Mouse (Mus musculus) monocyte, adult 2 months (primary cell): ENCODE measurements around the gene Nras.

ENCODE experiments used
- DNase-seq, 2 experiments: peaks; one replicate each; pipeline ENCODE4 v3.0.0; 2022; ENCODE audit warnings: low spot score in 2 of 2, low read depth in 1 of 2

Nras gene

DNA sequence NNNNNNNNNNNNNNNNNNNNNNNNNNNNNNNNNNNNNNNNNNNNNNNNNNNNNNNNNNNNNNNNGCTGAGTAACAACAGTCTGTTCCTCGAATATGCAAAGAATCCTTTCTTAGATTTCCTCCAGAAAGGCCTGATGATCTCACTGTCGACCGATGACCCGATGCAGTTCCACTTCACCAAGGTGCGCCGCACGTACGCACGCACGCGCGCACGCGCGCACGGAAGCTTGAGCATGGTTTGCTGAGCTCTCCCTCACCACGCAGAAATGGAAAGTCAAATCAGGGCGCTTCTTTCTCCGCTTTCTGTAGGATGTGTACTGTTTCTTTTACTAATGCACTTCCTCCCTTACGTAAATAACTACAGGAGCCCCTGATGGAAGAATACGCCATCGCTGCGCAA, 40.6 kb downstream of the Nras start:
- DNase-seq: no peak

DNA sequence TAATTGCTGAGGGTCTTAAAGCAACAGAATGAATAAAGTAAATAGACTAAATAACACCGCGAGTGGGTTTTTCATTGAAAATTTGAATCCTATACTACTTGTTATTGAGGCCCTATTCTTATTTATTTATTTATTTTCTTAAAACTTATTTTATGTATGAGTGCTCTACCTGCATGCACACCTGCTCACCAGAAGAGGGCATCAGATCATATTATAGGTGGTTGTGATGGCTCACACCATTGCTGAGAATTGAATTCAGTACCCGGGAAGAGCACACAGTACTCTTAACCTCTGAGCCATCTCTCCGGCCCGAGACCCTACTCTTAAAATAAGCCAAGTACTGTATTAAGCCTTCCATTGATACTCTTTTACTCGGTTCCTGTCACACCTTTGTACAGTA, 41.6 kb downstream of the Nras start:
- DNase-seq: no peak

DNA sequence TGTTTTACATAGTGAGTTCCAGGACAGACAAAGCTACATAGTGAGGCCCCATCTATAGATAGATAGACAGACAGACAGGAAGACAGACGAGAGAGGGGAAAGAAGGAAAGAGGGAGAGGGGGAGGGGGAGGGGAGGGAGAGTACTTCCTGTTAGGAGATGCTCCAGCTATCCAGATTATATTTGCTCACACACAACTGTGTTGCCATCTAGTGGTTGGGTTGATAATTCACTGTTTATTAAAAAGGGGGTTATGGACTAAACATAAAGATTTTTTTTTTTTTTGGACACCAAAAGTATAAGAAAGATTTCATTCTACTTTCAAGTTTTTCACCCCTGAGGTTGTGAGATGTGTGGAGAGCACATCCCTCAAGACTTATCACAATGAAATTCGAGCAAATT, 42.6 kb downstream of the Nras start:
- no peak for DNase-seq

DNA sequence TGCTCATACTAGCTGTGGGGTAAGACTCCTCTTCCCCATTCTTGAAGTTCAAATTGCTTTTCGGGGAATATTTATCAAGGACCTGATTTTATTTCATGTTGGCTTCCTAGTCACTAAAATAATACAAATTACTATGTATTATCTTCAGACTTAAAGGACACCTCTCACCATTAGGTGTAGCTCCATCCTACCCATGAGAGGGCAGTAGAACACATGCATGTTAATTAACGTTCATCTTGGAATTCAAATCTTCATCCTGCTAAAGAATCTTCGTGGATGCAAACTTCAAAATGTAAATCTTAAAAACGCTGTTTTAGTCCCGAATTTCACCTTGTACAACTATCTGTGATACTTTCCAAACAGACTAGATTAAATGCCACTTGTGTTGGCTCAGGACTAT, 43.1 kb downstream of the Nras start:
- DNase-seq: no peak

DNA sequence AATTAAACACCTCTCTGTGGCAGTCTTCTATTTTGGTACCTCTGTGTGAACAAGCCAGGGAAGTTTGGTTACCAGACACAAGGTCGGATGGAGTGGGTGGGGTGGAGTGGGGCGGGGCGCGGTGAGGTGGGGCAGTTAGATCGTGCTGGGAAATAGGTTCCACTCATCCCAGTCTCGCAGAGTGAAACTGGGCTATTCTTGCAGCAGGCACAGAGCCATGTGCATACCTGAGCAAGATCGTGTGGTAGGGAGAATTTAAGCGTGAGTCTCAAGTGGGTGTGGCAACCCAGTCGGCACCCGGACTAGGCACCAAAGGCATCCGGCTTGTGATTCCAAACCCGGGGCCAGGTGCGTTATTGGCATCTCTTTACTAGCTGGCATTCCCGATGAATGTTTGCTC, 43.8 kb downstream of the Nras start:
- DNase-seq: no peak

DNA sequence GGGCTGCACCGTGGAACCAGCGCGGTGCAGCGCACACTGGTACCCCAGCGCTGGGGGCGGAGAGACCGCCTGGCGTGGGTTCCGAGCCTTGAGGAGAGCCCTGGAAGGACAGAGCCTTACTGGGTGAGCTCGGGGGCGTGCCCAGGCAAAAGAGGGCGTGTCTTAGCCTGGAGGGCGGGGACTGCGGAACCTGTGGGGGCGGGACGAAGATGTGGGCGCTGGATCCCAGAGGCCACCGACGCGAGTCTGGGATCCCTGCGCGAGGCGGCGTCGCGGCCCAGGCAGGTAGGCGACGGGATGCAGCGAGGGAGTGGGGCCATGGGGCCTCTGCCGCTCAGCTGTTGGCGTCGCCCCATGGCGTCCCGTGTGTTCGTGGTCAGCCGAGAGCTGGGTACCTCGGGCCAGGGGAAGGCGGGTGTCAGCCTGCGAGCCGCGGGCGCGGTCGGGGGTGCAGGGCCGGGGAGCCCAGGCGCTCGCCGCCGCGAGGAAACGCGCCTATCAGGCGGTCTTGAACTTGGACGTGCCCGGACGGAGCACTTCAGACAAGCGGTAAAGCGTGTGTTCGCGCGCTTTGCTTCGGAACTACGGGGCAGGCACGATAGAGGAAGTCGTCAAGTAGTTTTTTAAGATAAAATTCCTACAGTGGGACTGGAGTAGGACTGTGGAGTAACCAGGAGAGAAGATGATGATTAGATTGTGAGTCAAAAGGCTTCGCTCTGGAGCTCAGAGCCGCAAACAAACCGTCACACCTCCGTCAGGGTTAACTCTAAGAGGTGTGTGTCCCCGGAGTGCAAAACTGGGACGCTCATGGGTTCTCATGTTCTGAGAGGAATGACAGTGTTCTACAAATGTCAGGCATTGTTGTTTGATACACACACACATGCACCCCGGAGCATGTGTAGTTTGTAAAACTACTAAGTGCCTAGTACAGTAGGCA, 44.6 kb downstream of the Nras start, which contains the start of gene Dennd2c:
Gene Dennd2c, plus strand, starts transcription at position 151 of the 937 bp plus-strand sequence.
- peak; percentile 71 to 88 for DNase-seq

DNA sequence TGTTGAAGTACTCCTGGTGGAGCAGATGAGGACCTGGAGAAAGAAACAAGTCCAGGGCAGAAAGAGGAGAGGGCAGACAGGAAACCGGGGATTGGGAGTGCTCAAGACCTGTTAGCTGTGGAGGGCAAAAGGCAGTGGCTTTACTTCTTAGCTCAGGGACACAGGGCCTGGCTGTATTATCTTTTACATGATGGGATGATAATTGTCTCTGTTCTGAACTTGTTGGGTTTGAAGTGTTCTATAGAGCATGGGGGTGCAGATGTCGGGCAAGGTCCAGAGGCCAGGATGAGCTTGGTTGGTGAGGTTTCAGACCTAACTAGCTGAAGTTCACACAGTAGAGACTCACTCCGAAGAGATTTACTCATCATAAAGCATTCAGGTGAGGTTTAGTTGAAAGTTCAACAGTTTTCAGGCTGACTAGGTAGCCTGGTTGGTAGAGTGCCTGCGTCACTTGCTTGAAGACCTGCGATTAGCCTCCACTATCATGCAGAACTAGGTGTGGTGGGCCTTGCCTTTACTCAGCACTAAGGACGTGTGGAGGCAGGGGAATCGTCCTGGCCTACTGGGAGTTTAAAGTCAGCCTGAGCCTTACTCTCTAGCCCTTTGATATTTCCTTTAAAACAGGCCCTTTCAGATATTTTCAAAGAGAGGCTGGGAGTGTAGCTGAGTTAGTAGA, 49.6 kb downstream of the Nras start:
- DNase-seq: no peak

DNA sequence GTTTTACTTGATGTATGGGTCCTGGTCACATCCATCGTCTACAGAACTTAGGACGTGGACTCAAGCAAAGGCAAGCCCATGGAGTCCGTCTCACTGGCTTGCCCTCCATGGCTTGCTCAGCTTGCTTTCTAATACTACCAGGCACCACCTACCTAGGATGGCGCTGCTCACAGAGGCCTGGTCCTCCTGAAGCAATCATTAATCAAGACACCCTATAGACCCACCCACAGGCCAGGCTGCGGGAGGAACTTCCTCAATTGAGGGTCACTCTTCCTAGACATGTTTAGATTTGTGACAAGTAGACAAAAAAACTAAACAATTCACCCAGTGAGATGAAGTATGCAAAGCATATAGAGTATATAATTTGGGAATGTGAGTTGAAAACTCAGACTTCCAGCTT, 54.1 kb downstream of the Nras start:
- no peak for DNase-seq
